Mouse (Mus musculus): ENCODE measurements around the gene Gm14296.
"Not testable (repeated sequence)": the region's sequence is repeated elsewhere in the genome, so short reads cannot be mapped to it uniquely, and the experiment has no call there.

The Gm14296 gene

DNA sequence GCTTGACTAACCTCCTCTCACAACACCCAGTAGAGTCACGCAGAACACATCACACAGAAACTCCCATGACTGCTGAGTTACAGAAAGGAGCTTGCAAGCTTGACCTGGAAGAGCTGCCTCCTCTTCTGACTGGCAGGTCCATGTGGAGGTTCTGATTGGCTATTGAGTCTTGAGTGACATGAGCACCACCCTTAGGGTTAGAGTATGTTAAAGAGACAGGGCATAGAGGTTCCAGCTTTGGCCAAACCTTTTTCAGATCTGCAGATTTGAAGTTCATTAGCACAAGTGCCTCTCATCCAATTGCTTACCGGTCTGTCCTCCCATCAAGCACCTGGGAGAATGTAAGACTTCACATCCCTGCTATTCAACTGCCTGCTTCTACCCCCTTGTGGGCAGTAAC is at the start of gene Gm14296:
Gene Gm14296, minus strand, starts transcription at position 101 of the 400 bp plus-strand sequence.
- not testable (repeated sequence) for DNase-seq (ENCODE audit: low read depth, low spot score)

DNA sequence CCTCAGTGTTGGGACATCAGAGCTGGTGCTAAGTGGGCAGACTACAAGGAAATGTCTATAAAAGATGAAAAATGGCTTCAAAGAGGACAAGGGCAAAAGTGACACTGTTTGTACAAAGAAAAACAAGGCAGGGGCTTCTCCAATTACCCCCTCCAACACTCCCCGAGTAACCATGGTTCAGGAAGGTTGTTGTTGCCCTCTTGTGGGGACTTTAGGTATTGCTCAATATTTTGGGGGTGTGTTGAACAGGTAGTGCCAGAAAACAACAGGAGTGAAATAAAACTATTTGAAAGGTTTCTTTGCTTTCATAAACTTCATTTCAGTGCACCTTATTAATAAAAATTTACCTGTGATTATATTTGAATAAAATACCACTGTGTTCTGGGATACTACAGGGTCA is 22.1 kb downstream of the Gm14296 start:
- DNase-seq (ENCODE audit: low read depth, low spot score): not testable (repeated sequence)
